Mouse (Mus musculus) lung, adult 2 months (tissue): ENCODE measurements around the gene Lgi2. TPM values are rescaled to one million over a fixed set of nuclear protein-coding genes. Genes with fewer than 3 reads are reported as not detected.
A peak's percentile ranks its signal among the peaks of the same experiment; 100 is the strongest.

ENCODE experiments used
- DNase-seq: peaks from one replicate; pipeline ENCODE4 v3.0.0; 2022
- H3K4me1 ChIP-seq: fragments of 200-500 bp; 2 replicates; pipeline ENCODE4 v1.6.1; 2011; ENCODE audit warnings: low read length; ENCODE audit not compliant: control insufficient read depth, insufficient read depth
- H3K4me3 ChIP-seq: fragments of 200-500 bp; replicated peaks from 2 replicates; pipeline ENCODE3; 2011; ENCODE audit warnings: low read depth, mild to moderate bottlenecking, control low read depth, low read length; ENCODE audit errors: extremely low read depth
- CTCF ChIP-seq: fragments of 200-500 bp; IDR thresholded peaks from 2 replicates; pipeline ENCODE4 v1.5.1; 2011; ENCODE audit warnings: mild to moderate bottlenecking, low read length, control low read depth; ENCODE audit not compliant: insufficient read depth
- POLR2A ChIP-seq: fragments of 200-500 bp; IDR thresholded peaks from 2 replicates; pipeline ENCODE4 v1.6.1; 2011; ENCODE audit warnings: low read depth, mild to moderate bottlenecking, control low read depth, low read length, borderline replicate concordance; ENCODE audit errors: extremely low read depth
- WGBS: fragments of 180-500 bp; shearing (Covaris S2); methylation state at CpG from one replicate; pipeline ENCODE4 v1.1.7; 2018; 5-methylcytosine and 5-hydroxymethylcytosine counted together
- polyA plus RNA-seq: library from polyadenylated mRNA; depleted of rRNA; stranded (reverse); fragments of >200 nt; gene quantifications from 2 replicates; pipeline ENCODE4 v1.2.3, GENCODE M21; 2012

The Lgi2 gene
- polyA plus RNA-seq, 1 experiment = 2.0 TPM

GRCm38 (mm10) chr5:52587291-52587733, 21.1 kb upstream of the Lgi2 start:
- 42% methylated on average over 9 of the region's 9 CpGs for WGBS
- TF ChIP-seq POLR2A = 0 out of 2 replicates have a peak, but pooled peaks have one; percentile 23
- TF ChIP-seq CTCF = no peak
- peak; percentile 22 for DNase-seq
- Histone ChIP-seq H3K4me3 (no peak overlapping the region), H3K4me1 (no peaks in the 10 kb centered on the region; the same call in none of the 2 replicates)

GRCm38 (mm10) chr5:52572572-52572971, 6.3 kb upstream of the Lgi2 start:
- Histone ChIP-seq H3K4me3 (no peak overlapping the region), H3K4me1 (no peaks in the 10 kb centered on the region)
- WGBS = 33% methylated on average over 1 of the region's 1 CpGs
- TF ChIP-seq CTCF = no peak
- no peak for TF ChIP-seq POLR2A
- DNase-seq = no peak

GRCm38 (mm10) chr5:52570746-52571145, 4.5 kb upstream of the Lgi2 start:
- no peak for DNase-seq
- no peak for TF ChIP-seq CTCF
- TF ChIP-seq POLR2A = no peak
- H3K4me3 ChIP-seq = no peak overlapping the region
- no peaks in the 10 kb centered on the region for H3K4me1 ChIP-seq
- 57% methylated on average over 6 of the region's 6 CpGs for WGBS

- DNase-seq = no peak
- WGBS = 10% methylated on average over 17 of the region's 17 CpGs
- Histone ChIP-seq H3K4me3 (no peak overlapping the region), H3K4me1 (no peaks in the 10 kb centered on the region)
- TF ChIP-seq POLR2A (no peak), CTCF (no peak)
Observed at GRCm38 (mm10) chr5:52565214-52565812, 949 bp downstream of the Lgi2 start.

- Histone ChIP-seq H3K4me3 (no peak overlapping the region), H3K4me1 (no peaks in the 10 kb centered on the region)
- 67% methylated on average over 3 of the region's 3 CpGs for WGBS
- DNase-seq = no peak
- TF ChIP-seq CTCF = no peak
- no peak for TF ChIP-seq POLR2A
Observed at GRCm38 (mm10) chr5:52564351-52564750, 1.9 kb downstream of the Lgi2 start.

GRCm38 (mm10) chr5:52560240-52560639, 6.0 kb downstream of the Lgi2 start:
- Histone ChIP-seq H3K4me3 (no peak overlapping the region), H3K4me1 (no peaks in the 10 kb centered on the region)
- WGBS = 61% methylated on average over 8 of the region's 8 CpGs
- TF ChIP-seq POLR2A = no peak
- no peak for TF ChIP-seq CTCF
- DNase-seq = no peak

GRCm38 (mm10) chr5:52555526-52555925, 10.7 kb downstream of the Lgi2 start:
- TF ChIP-seq CTCF (no peak), POLR2A (no peak)
- no peak for DNase-seq
- Histone ChIP-seq H3K4me1 (no peaks in the 10 kb centered on the region), H3K4me3 (no peak overlapping the region)
- WGBS = 75% methylated on average over 7 of the region's 7 CpGs

- DNase-seq = no peak
- H3K4me3 ChIP-seq = no peak overlapping the region
- whole genome bisulfite sequencing = 83% methylated on average over 3 of the region's 3 CpGs
- no peaks in the 10 kb centered on the region for H3K4me1 ChIP-seq
- TF ChIP-seq POLR2A (no peak), CTCF (no peak)
Observed at GRCm38 (mm10) chr5:52551318-52551632, 15.0 kb downstream of the Lgi2 start.

- no peaks in the 10 kb centered on the region for H3K4me1 ChIP-seq
Observed at GRCm38 (mm10) chr5:52550613-52551317, 15.5 kb downstream of the Lgi2 start.

GRCm38 (mm10) chr5:52546950-52547349, 19.3 kb downstream of the Lgi2 start:
- no peak for DNase-seq
- no peaks in the 10 kb centered on the region for H3K4me1 ChIP-seq
- WGBS = 49% methylated on average over 3 of the region's 3 CpGs
- no peak overlapping the region for H3K4me3 ChIP-seq
- TF ChIP-seq CTCF = peak; percentile 61
- no peak for TF ChIP-seq POLR2A

More at GRCm38 (mm10) chr5:52550613-52551317, 15.5 kb downstream of the Lgi2 start:
- TF ChIP-seq POLR2A (no peak), CTCF (no peak)
- H3K4me3 ChIP-seq = no peak overlapping the region
- no peak for DNase-seq
- WGBS = 80% methylated on average over 13 of the region's 13 CpGs
